Mouse (Mus musculus) ES-E14 (cell line): ENCODE measurements around the gene Sh3d21. TPM values are rescaled to one million over a fixed set of nuclear protein-coding genes. Genes with fewer than 3 reads are reported as not detected.
A peak's percentile ranks its signal among the peaks of the same experiment; 100 is the strongest.

Source experiments
- DNase-seq: peaks from one replicate; pipeline ENCODE4 v3.0.0-alpha.2; 2013; ENCODE audit warnings: low read depth, low spot score
- H3K27ac ChIP-seq: 2 replicates; pipeline ENCODE4 v1.5.1; 2012; ENCODE audit warnings: low read depth, mild to moderate bottlenecking, low read length, moderate library complexity, mixed read lengths; ENCODE audit not compliant: poor library complexity, insufficient read depth, severe bottlenecking
- H3K36me3 ChIP-seq: 2 replicates; pipeline ENCODE4 v1.6.1; 2012; ENCODE audit warnings: mild to moderate bottlenecking, low read length, moderate library complexity, mixed read lengths; ENCODE audit not compliant: control insufficient read depth, poor library complexity, insufficient read depth, severe bottlenecking
- H3K4me1 ChIP-seq, 2 experiments: fragments of 150-350 bp in 1 of 2; sonication (generic) in 1 of 2; 2 replicates each; pipeline ENCODE4 v1.6.1; 2012; ENCODE audit warnings: low read length in 2 of 2, mild to moderate bottlenecking in 1 of 2, mixed read lengths in 1 of 2; ENCODE audit not compliant: control insufficient read depth in 2 of 2, insufficient read depth in 2 of 2, poor library complexity in 1 of 2
- H3K4me3 ChIP-seq, 2 experiments: fragments of 150-350 bp in 1 of 2; sonication (generic) in 1 of 2; 2 replicates each; pipeline ENCODE4 v1.5.1; 2012; ENCODE audit warnings: low read length in 2 of 2, low read depth in 1 of 2, mild to moderate bottlenecking in 1 of 2, mixed read lengths in 1 of 2; ENCODE audit not compliant: insufficient read depth in 1 of 2, poor library complexity in 1 of 2, severe bottlenecking in 1 of 2
- H3K9ac ChIP-seq: 2 replicates; pipeline ENCODE4 v1.6.1; 2012; ENCODE audit warnings: low read depth, mild to moderate bottlenecking, low read length, mixed read lengths; ENCODE audit not compliant: poor library complexity, insufficient read depth, severe bottlenecking
- H3K9me3 ChIP-seq: fragments of 150-350 bp; sonication (generic); 2 replicates; pipeline ENCODE4 v1.6.1; 2012; ENCODE audit warnings: low read depth, mild to moderate bottlenecking, low read length; ENCODE audit not compliant: control insufficient read depth, insufficient read depth
- CHD2 ChIP-seq: IDR thresholded peaks from 2 replicates; pipeline ENCODE4 v1.6.1; 2014; ENCODE audit warnings: mild to moderate bottlenecking, low read depth, low read length, inconsistent platforms
- HCFC1 ChIP-seq: IDR thresholded peaks from 2 replicates; pipeline ENCODE4 v1.6.1; 2012; ENCODE audit warnings: low read length, inconsistent platforms, borderline replicate concordance; ENCODE audit not compliant: insufficient read depth
- MAFK ChIP-seq: IDR thresholded peaks from 2 replicates; pipeline ENCODE4 v1.6.1; 2014; ENCODE audit warnings: mild to moderate bottlenecking, low read depth, low read length, inconsistent platforms; ENCODE audit not compliant: insufficient read depth
- ZC3H11A ChIP-seq: IDR thresholded peaks from 2 replicates; pipeline ENCODE4 v1.6.1; 2012; ENCODE audit warnings: low read depth, mild to moderate bottlenecking, inconsistent platforms, low read length, borderline replicate concordance
- ZNF384 ChIP-seq: IDR thresholded peaks from 2 replicates; pipeline ENCODE4 v1.6.1; 2012; ENCODE audit warnings: low read depth, low read length, inconsistent platforms
- in situ Hi-C, 2 experiments: fragments of 600-800 bp; cut with MboI; formaldehyde crosslinking; loops; one replicate each; pipeline ENCODE4 v1.15.1; 2025; ENCODE audit warnings: low sequenced_read_pairs in 2 of 2, inconsistent platforms in 1 of 2; ENCODE audit not compliant: unreplicated experiment in 2 of 2
- total RNA-seq: library from RNA; depleted of rRNA; stranded (reverse); fragments of 300-350 nt; gene quantifications from 2 replicates; pipeline ENCODE4 v1.2.3, GENCODE M21; 2012

The Sh3d21 gene
- total RNA-seq, 1 experiment, result 2.4 TPM

- TF ChIP-seq ZNF384, result no peak
- no peak for TF ChIP-seq ZC3H11A
- no peak for TF ChIP-seq CHD2
- no peak for TF ChIP-seq HCFC1
- TF ChIP-seq MAFK, result no peak
Measured at GRCm38 (mm10) chr4:126117116-126117515, 46.2 kb downstream of the Sh3d21 start.

GRCm38 (mm10) chr4:126115871-126116521 is 47.3 kb downstream of the Sh3d21 start:
- no peak overlapping the region for H3K9ac ChIP-seq
- TF ChIP-seq HCFC1 (no peak), CHD2 (no peak), ZNF384 (no peak), MAFK (no peak), ZC3H11A (no peak)
- no peaks in the 10 kb centered on the region; the same call in 1 of the 2 replicates for H3K36me3 ChIP-seq
- H3K4me1 ChIP-seq, result peaks cover under 1 to 3% of the 10 kb centered on the region in 2 experiments; a peak in 1 of 4 replicates
- no peak overlapping the region for H3K4me3 ChIP-seq
- no peaks in the 10 kb centered on the region for H3K9me3 ChIP-seq
- no peak for DNase-seq
- no peak overlapping the region for H3K27ac ChIP-seq
- in situ Hi-C loops, result no loop called here

More at GRCm38 (mm10) chr4:126117116-126117515, 46.2 kb downstream of the Sh3d21 start:
- H3K36me3 ChIP-seq, result no peaks in the 10 kb centered on the region; the same call in 1 of the 2 replicates
- peaks cover 0 to 3% of the 10 kb centered on the region in 2 experiments; a peak in 1 of 4 replicates for H3K4me1 ChIP-seq
- no peak overlapping the region for H3K4me3 ChIP-seq
- H3K27ac ChIP-seq, result no peak overlapping the region
- no peak for DNase-seq
- H3K9me3 ChIP-seq, result no peaks in the 10 kb centered on the region
- H3K9ac ChIP-seq, result no peak overlapping the region
- in situ Hi-C loops, result no loop called here

GRCm38 (mm10) chr4:126115411-126115810 is 47.9 kb downstream of the Sh3d21 start:
- no peak for DNase-seq
- Histone ChIP-seq H3K27ac (no peak overlapping the region), H3K4me3 (no peak overlapping the region), H3K9ac (no peak overlapping the region), H3K36me3 (no peaks in the 10 kb centered on the region; the same call in 1 of the 2 replicates), H3K9me3 (no peaks in the 10 kb centered on the region), H3K4me1 (peaks cover 3 to 6% of the 10 kb centered on the region in 2 experiments; a peak in 2 of 4 replicates)
- in situ Hi-C loops, result no loop called here
- TF ChIP-seq CHD2, result no peak
- no peak for TF ChIP-seq ZC3H11A
- no peak for TF ChIP-seq ZNF384
- TF ChIP-seq HCFC1, result no peak
- TF ChIP-seq MAFK, result no peak

- peaks cover 4 to 14% of the 10 kb centered on the region in 2 experiments for H3K4me1 ChIP-seq
- H3K4me3 ChIP-seq, result no peak overlapping the region
- no peaks in the 10 kb centered on the region for H3K9me3 ChIP-seq
- in situ Hi-C loops, result no loop called here
- no peak for TF ChIP-seq ZC3H11A
- no peak for TF ChIP-seq HCFC1
- H3K27ac ChIP-seq, result no peak overlapping the region; the same call in 1 of the 2 replicates
- H3K9ac ChIP-seq, result no peak overlapping the region
- peak; percentile 37 for DNase-seq
- no peaks in the 10 kb centered on the region; the same call in 1 of the 2 replicates for H3K36me3 ChIP-seq
Measured at GRCm38 (mm10) chr4:126113943-126114342, 49.3 kb downstream of the Sh3d21 start.

GRCm38 (mm10) chr4:126113243-126113642 is 50.0 kb downstream of the Sh3d21 start:
- no peak overlapping the region for H3K4me3 ChIP-seq
- H3K27ac ChIP-seq, result no peak overlapping the region
- H3K36me3 ChIP-seq, result no peaks in the 10 kb centered on the region; the same call in 1 of the 2 replicates
- DNase-seq, result no peak
- no peak for TF ChIP-seq ZC3H11A
- no peak for TF ChIP-seq CHD2
- no peak for TF ChIP-seq HCFC1
- TF ChIP-seq MAFK, result no peak
- TF ChIP-seq ZNF384, result no peak
- H3K4me1 ChIP-seq, result peaks cover 7 to 19% of the 10 kb centered on the region in 2 experiments
- H3K9me3 ChIP-seq, result no peaks in the 10 kb centered on the region
- no peak overlapping the region for H3K9ac ChIP-seq
- in situ Hi-C loops, result no loop called here
